Mouse (Mus musculus) hindbrain, postnatal 0 days (tissue): Measurements from ENCODE around the gene Cap2. TPM values are rescaled to one million over a fixed set of nuclear protein-coding genes. Genes with fewer than 3 reads are reported as not detected.

Experiments used
- ATAC-seq: fragments of 200-750 bp; cut with Nextera tagmentation; 2 replicates; pipeline ENCODE4 v1.8.0; 2017; ENCODE audit warnings: mild to moderate bottlenecking, moderate TSS enrichment, moderate library complexity
- DNase-seq: peaks from one replicate; pipeline ENCODE4 v3.0.0-alpha.2; 2015; ENCODE audit warnings: low spot score
- H3K27ac ChIP-seq: fragments of 300-500 bp; sonication (generic); 2 replicates; pipeline ENCODE4 v1.5.1; 2014; ENCODE audit warnings: mild to moderate bottlenecking
- H3K27me3 ChIP-seq: fragments of 300-500 bp; sonication (generic); 2 replicates; pipeline ENCODE4 v1.6.1; 2014; ENCODE audit warnings: low read length, mixed read lengths; ENCODE audit not compliant: insufficient read depth
- H3K36me3 ChIP-seq: fragments of 300-500 bp; sonication (generic); 2 replicates; pipeline ENCODE4 v1.6.1; 2014; ENCODE audit warnings: low read length, mixed read lengths; ENCODE audit not compliant: insufficient read depth
- H3K4me1 ChIP-seq: fragments of 300-500 bp; sonication (generic); 2 replicates; pipeline ENCODE4 v1.6.1; 2014; ENCODE audit warnings: antibody characterized with exemption, low read length, mixed read lengths; ENCODE audit not compliant: insufficient read depth
- H3K4me2 ChIP-seq: fragments of 300-500 bp; sonication (generic); 2 replicates; pipeline ENCODE4 v1.6.1; 2014; ENCODE audit warnings: low read depth, mild to moderate bottlenecking, low read length, moderate library complexity, mixed read lengths
- H3K4me3 ChIP-seq: fragments of 300-500 bp; sonication (generic); 2 replicates; pipeline ENCODE4 v1.5.1; 2014; ENCODE audit warnings: low read length
- H3K9ac ChIP-seq: fragments of 300-500 bp; sonication (generic); replicated peaks from 2 replicates; pipeline ENCODE4 v1.6.1; 2014; ENCODE audit warnings: mild to moderate bottlenecking, low read length, moderate library complexity, mixed read lengths
- H3K9me3 ChIP-seq: fragments of 300-500 bp; sonication (generic); 2 replicates; pipeline ENCODE4 v1.6.1; 2016; ENCODE audit warnings: low read length, mixed read lengths
- CTCF ChIP-seq: IDR thresholded peaks from 2 replicates; pipeline ENCODE4 v1.5.1; 2016; ENCODE audit warnings: antibody characterized with exemption, control low read depth, low read depth
- WGBS: fragments of 180-500 bp; shearing (Covaris S2); extraction: QIAGEN DNeasy Blood & Tissue Kit; methylation state at CpG from one replicate; pipeline ENCODE4 v1.1.7; 2014; 5-methylcytosine and 5-hydroxymethylcytosine counted together
- polyA plus RNA-seq: library from polyadenylated mRNA; unstranded; fragments of >200 nt; fragmentation: Nextera tagmentation; extraction: Ambion mirVana; gene quantifications from 2 replicates; pipeline ENCODE4 v1.2.1, GENCODE M21; 2015
- total RNA-seq: library from RNA; depleted of rRNA; stranded (reverse); fragments of >200 nt; gene quantifications from 2 replicates; pipeline ENCODE4 v1.2.3, GENCODE M21; 2014; rRNA removed

The Cap2 gene
- total and polyA plus RNA-seq, 2 experiments from 2014 or later: 9.3 to 16.6 TPM

DNA sequence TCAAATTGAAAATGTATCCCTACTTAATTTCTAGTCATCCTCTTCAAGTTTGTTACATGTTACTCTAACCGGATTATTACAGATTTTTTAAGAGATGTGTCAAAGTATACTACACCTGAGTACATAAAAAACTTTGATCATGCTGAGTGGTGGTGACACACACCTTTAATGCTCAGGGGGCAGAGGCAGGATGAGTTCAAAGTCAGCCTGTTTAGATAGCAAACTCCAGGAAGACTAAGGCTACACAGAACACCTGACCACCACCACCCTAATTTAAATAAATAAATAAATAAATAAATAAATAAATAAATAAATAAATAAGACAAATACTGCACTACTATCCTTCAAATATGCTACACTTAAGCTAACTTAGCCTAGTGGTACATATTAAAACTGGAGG lies 194.3 kb downstream of the Cap2 start:
- no peak overlapping the region for H3K9ac ChIP-seq
- H3K9me3 ChIP-seq: no peaks in the 10 kb centered on the region
- H3K36me3 ChIP-seq: peaks cover 19% of the 10 kb centered on the region; the same call in 1 of the 2 replicates
- ATAC-seq (no peak), DNase-seq (no peak)
- TF ChIP-seq CTCF: no peak
- WGBS: 98% methylated on average over 1 of the region's 1 CpGs
- no peaks in the 10 kb centered on the region for H3K27me3 ChIP-seq
- no peaks in the 10 kb centered on the region for H3K4me1 ChIP-seq
- no peak overlapping the region for H3K4me2 ChIP-seq
- H3K27ac ChIP-seq: no peak overlapping the region
- H3K4me3 ChIP-seq: no peak overlapping the region

GRCm38 (mm10) chr13:46696788-46697187 lies 195.1 kb downstream of the Cap2 start:
- Histone ChIP-seq H3K27me3 (no peaks in the 10 kb centered on the region), H3K4me1 (no peaks in the 10 kb centered on the region), H3K36me3 (peaks cover 19% of the 10 kb centered on the region; the same call in 1 of the 2 replicates), H3K9me3 (no peaks in the 10 kb centered on the region), H3K4me2 (no peak overlapping the region), H3K27ac (no peak overlapping the region), H3K4me3 (no peak overlapping the region), H3K9ac (no peak overlapping the region)
- no peak for TF ChIP-seq CTCF
- ATAC-seq: no peak
- DNase-seq: no peak
- WGBS: 97% methylated on average over 2 of the region's 2 CpGs

DNA sequence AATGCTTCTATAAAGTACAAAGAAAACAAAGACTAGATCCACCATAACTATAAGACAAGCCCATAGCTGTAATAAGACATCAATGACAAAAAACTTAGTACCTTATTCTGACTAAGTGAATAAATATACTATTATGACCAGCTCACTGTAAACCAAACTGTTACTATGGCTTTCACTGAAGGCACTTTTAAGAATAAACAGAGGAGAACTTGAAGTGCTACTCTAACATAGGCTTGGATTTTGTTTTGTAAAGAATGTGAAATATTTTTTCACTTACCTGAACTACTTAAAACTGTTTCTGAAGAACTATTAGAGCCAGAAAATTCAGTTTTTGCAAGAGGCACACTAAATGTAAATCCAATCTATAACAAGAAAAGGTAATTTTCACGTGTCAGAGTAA lies 197.7 kb downstream of the Cap2 start:
- H3K4me3 ChIP-seq: no peak overlapping the region
- no peak for TF ChIP-seq CTCF
- 97% methylated on average over 1 of the region's 1 CpGs for WGBS
- no peaks in the 10 kb centered on the region for H3K27me3 ChIP-seq
- H3K27ac ChIP-seq: no peak overlapping the region
- ATAC-seq (no peak), DNase-seq (no peak)
- H3K9me3 ChIP-seq: no peaks in the 10 kb centered on the region
- no peak overlapping the region for H3K9ac ChIP-seq
- H3K4me1 ChIP-seq: no peaks in the 10 kb centered on the region
- H3K4me2 ChIP-seq: no peak overlapping the region
- peaks cover 16% of the 10 kb centered on the region; the same call in 1 of the 2 replicates for H3K36me3 ChIP-seq

Other genes with a start within 250 kb of the Cap2 start
- not detected in 2 replicates for gene Stmnd1, start 228.1 kb upstream of the Cap2 start, total RNA-seq
- 0.31 TPM in 1 of 2 replicates, not detected in the other for gene Stmnd1, start 228.1 kb upstream of the Cap2 start, polyA plus RNA-seq
- gene Rbm24, start 83.4 kb upstream of the Cap2 start, total RNA-seq: 22.1 and 22.9 TPM in 2 replicates
- gene Rbm24, start 83.4 kb upstream of the Cap2 start, polyA plus RNA-seq: 1.9 and 2.8 TPM in 2 replicates
- 32.7 and 33.2 TPM in 2 replicates for gene Fam8a1, start 167.7 kb downstream of the Cap2 start, total RNA-seq
- 12.0 and 14.5 TPM in 2 replicates for gene Fam8a1, start 167.7 kb downstream of the Cap2 start, polyA plus RNA-seq
- gene Nup153, start 226.1 kb downstream of the Cap2 start, total RNA-seq: 88.6 and 103 TPM in 2 replicates
- gene Nup153, start 226.1 kb downstream of the Cap2 start, polyA plus RNA-seq: 10.3 and 10.6 TPM in 2 replicates